Mouse (Mus musculus) hindbrain, postnatal 0 days (tissue): ENCODE results near the gene Lrrc58. TPM values are rescaled to one million over a fixed set of nuclear protein-coding genes. Genes with fewer than 3 reads are reported as not detected.
A peak's percentile ranks its signal among the peaks of the same experiment; 100 is the strongest.

ENCODE experiments used
- ATAC-seq: fragments of 200-750 bp; cut with Nextera tagmentation; 2 replicates; pipeline ENCODE4 v1.8.0; 2017; ENCODE audit warnings: mild to moderate bottlenecking, moderate TSS enrichment, moderate library complexity
- DNase-seq: peaks from one replicate; pipeline ENCODE4 v3.0.0-alpha.2; 2015; ENCODE audit warnings: low spot score
- H3K27ac ChIP-seq: fragments of 300-500 bp; sonication (generic); 2 replicates; pipeline ENCODE4 v1.5.1; 2014; ENCODE audit warnings: mild to moderate bottlenecking
- H3K27me3 ChIP-seq: fragments of 300-500 bp; sonication (generic); 2 replicates; pipeline ENCODE4 v1.6.1; 2014; ENCODE audit warnings: low read length, mixed read lengths; ENCODE audit not compliant: insufficient read depth
- H3K36me3 ChIP-seq: fragments of 300-500 bp; sonication (generic); 2 replicates; pipeline ENCODE4 v1.6.1; 2014; ENCODE audit warnings: low read length, mixed read lengths; ENCODE audit not compliant: insufficient read depth
- H3K4me1 ChIP-seq: fragments of 300-500 bp; sonication (generic); 2 replicates; pipeline ENCODE4 v1.6.1; 2014; ENCODE audit warnings: antibody characterized with exemption, low read length, mixed read lengths; ENCODE audit not compliant: insufficient read depth
- H3K4me2 ChIP-seq: fragments of 300-500 bp; sonication (generic); 2 replicates; pipeline ENCODE4 v1.6.1; 2014; ENCODE audit warnings: low read depth, mild to moderate bottlenecking, low read length, moderate library complexity, mixed read lengths
- H3K4me3 ChIP-seq: fragments of 300-500 bp; sonication (generic); 2 replicates; pipeline ENCODE4 v1.5.1; 2014; ENCODE audit warnings: low read length
- H3K9ac ChIP-seq: fragments of 300-500 bp; sonication (generic); replicated peaks from 2 replicates; pipeline ENCODE4 v1.6.1; 2014; ENCODE audit warnings: mild to moderate bottlenecking, low read length, moderate library complexity, mixed read lengths
- H3K9me3 ChIP-seq: fragments of 300-500 bp; sonication (generic); 2 replicates; pipeline ENCODE4 v1.6.1; 2016; ENCODE audit warnings: low read length, mixed read lengths
- CTCF ChIP-seq: IDR thresholded peaks from 2 replicates; pipeline ENCODE4 v1.5.1; 2016; ENCODE audit warnings: antibody characterized with exemption, control low read depth, low read depth
- WGBS: fragments of 180-500 bp; shearing (Covaris S2); extraction: QIAGEN DNeasy Blood & Tissue Kit; methylation state at CpG from one replicate; pipeline ENCODE4 v1.1.7; 2014; 5-methylcytosine and 5-hydroxymethylcytosine counted together
- polyA plus RNA-seq: library from polyadenylated mRNA; unstranded; fragments of >200 nt; fragmentation: Nextera tagmentation; extraction: Ambion mirVana; gene quantifications from 2 replicates; pipeline ENCODE4 v1.2.1, GENCODE M21; 2015
- total RNA-seq: library from RNA; depleted of rRNA; stranded (reverse); fragments of >200 nt; gene quantifications from 2 replicates; pipeline ENCODE4 v1.2.3, GENCODE M21; 2014

Lrrc58 gene
- total and polyA plus RNA-seq, 2 experiments from 2014 or later: 48.2 to 91.1 TPM

- peak; percentile 33; the same call in 1 of the 2 replicates for TF ChIP-seq CTCF
- 86% methylated on average over 6 of the region's 6 CpGs for WGBS
- Histone ChIP-seq H3K9me3 (no peaks in the 10 kb centered on the region), H3K4me2 (no peak overlapping the region), H3K9ac (no peak overlapping the region), H3K27me3 (no peaks in the 10 kb centered on the region), H3K27ac (no peak overlapping the region), H3K4me3 (no peak overlapping the region), H3K4me1 (no peaks in the 10 kb centered on the region), H3K36me3 (no peaks in the 10 kb centered on the region)
- DNase-seq (no peak), ATAC-seq (no peak)
Measured at GRCm38 (mm10) chr16:37919000-37919399, 50.8 kb downstream of the Lrrc58 start.

GRCm38 (mm10) chr16:37920842-37921409, 52.7 kb downstream of the Lrrc58 start:
- no peak for ATAC-seq
- H3K4me2 ChIP-seq: no peak overlapping the region

GRCm38 (mm10) chr16:37926087-37926486, 57.9 kb downstream of the Lrrc58 start:
- 0 out of 2 replicates have a peak overlapping the region, but pooled peaks have one; percentile 41 for H3K27ac ChIP-seq
- peak; percentile 62 for DNase-seq
- TF ChIP-seq CTCF: no peak
- 12% methylated on average over 7 of the region's 7 CpGs for WGBS
- peak; percentile 71 for ATAC-seq
- H3K36me3 ChIP-seq: no peaks in the 10 kb centered on the region
- H3K4me2 ChIP-seq: peak overlapping the region; percentile 35; the same call in 1 of the 2 replicates
- 0 out of 2 replicates have a peak, but pooled peaks cover 7% of the 10 kb centered on the region for H3K4me1 ChIP-seq
- no peaks in the 10 kb centered on the region for H3K27me3 ChIP-seq
- H3K9me3 ChIP-seq: no peaks in the 10 kb centered on the region
- H3K4me3 ChIP-seq: no peak overlapping the region
- no peak overlapping the region for H3K9ac ChIP-seq

More at GRCm38 (mm10) chr16:37920842-37921409, 52.7 kb downstream of the Lrrc58 start:
- H3K9me3 ChIP-seq: no peaks in the 10 kb centered on the region
- H3K9ac ChIP-seq: no peak overlapping the region
- 49% methylated on average over 8 of the region's 8 CpGs for WGBS
- H3K27me3 ChIP-seq: no peaks in the 10 kb centered on the region
- H3K36me3 ChIP-seq: no peaks in the 10 kb centered on the region
- no peaks in the 10 kb centered on the region for H3K4me1 ChIP-seq
- TF ChIP-seq CTCF: no peak
- H3K27ac ChIP-seq: no peak overlapping the region
- H3K4me3 ChIP-seq: no peak overlapping the region
- no peak for DNase-seq

- Histone ChIP-seq H3K9me3 (no peaks in the 10 kb centered on the region), H3K36me3 (no peaks in the 10 kb centered on the region), H3K27ac (no peak overlapping the region), H3K4me3 (no peak overlapping the region), H3K4me1 (0 out of 2 replicates have a peak, but pooled peaks cover 7% of the 10 kb centered on the region), H3K9ac (no peak overlapping the region), H3K27me3 (no peaks in the 10 kb centered on the region), H3K4me2 (no peak overlapping the region)
- ATAC-seq (no peak), DNase-seq (no peak)
- no peak for TF ChIP-seq CTCF
- 27% methylated on average over 4 of the region's 4 CpGs for WGBS
Measured at GRCm38 (mm10) chr16:37927117-37927516, 58.9 kb downstream of the Lrrc58 start.

GRCm38 (mm10) chr16:37929006-37929405, 60.8 kb downstream of the Lrrc58 start:
- no peak overlapping the region for H3K4me3 ChIP-seq
- H3K36me3 ChIP-seq: no peaks in the 10 kb centered on the region
- 0 out of 2 replicates have a peak, but pooled peaks cover 7% of the 10 kb centered on the region for H3K4me1 ChIP-seq
- ATAC-seq (no peak), DNase-seq (no peak)
- no peaks in the 10 kb centered on the region for H3K9me3 ChIP-seq
- no peak for TF ChIP-seq CTCF
- H3K9ac ChIP-seq: no peak overlapping the region
- H3K27ac ChIP-seq: no peak overlapping the region
- no peaks in the 10 kb centered on the region for H3K27me3 ChIP-seq
- WGBS: 49% methylated on average over 2 of the region's 2 CpGs
- H3K4me2 ChIP-seq: no peak overlapping the region

GRCm38 (mm10) chr16:37929626-37930025, 61.4 kb downstream of the Lrrc58 start:
- Histone ChIP-seq H3K9ac (no peak overlapping the region), H3K4me3 (no peak overlapping the region), H3K36me3 (no peaks in the 10 kb centered on the region), H3K4me1 (0 out of 2 replicates have a peak, but pooled peaks cover 7% of the 10 kb centered on the region), H3K27ac (no peak overlapping the region), H3K9me3 (no peaks in the 10 kb centered on the region), H3K27me3 (no peaks in the 10 kb centered on the region), H3K4me2 (no peak overlapping the region)
- DNase-seq: no peak
- WGBS: 96% methylated on average over 2 of the region's 2 CpGs
- TF ChIP-seq CTCF: peak; percentile 22
- no peak for ATAC-seq

GRCm38 (mm10) chr16:37934932-37935331, 66.7 kb downstream of the Lrrc58 start:
- no peaks in the 10 kb centered on the region for H3K4me1 ChIP-seq
- 83% methylated on average over 2 of the region's 2 CpGs for WGBS

More at GRCm38 (mm10) chr16:37934932-37935331, 66.7 kb downstream of the Lrrc58 start:
- ATAC-seq (no peak), DNase-seq (no peak)
- H3K27ac ChIP-seq: no peak overlapping the region
- no peak overlapping the region for H3K9ac ChIP-seq
- no peaks in the 10 kb centered on the region for H3K36me3 ChIP-seq
- TF ChIP-seq CTCF: no peak
- H3K4me3 ChIP-seq: no peak overlapping the region
- H3K9me3 ChIP-seq: no peaks in the 10 kb centered on the region
- H3K27me3 ChIP-seq: no peaks in the 10 kb centered on the region
- H3K4me2 ChIP-seq: no peak overlapping the region
